Mouse (Mus musculus) liver, embryonic 16.5 days (tissue): ENCODE data around the gene Zfr2. TPM values are rescaled to one million over a fixed set of nuclear protein-coding genes. Genes with fewer than 3 reads are reported as not detected.

ENCODE experiments used
- ATAC-seq: fragments of 200-750 bp; cut with Nextera tagmentation; 2 replicates; pipeline ENCODE4 v1.8.0; 2017; ENCODE audit warnings: low read depth, mild to moderate bottlenecking, moderate number of reproducible peaks, moderate library complexity
- H3K27ac ChIP-seq: fragments of 300-500 bp; sonication (generic); 2 replicates; pipeline ENCODE4 v1.5.1; 2014; ENCODE audit warnings: mild to moderate bottlenecking, low read length
- H3K27me3 ChIP-seq: fragments of 300-500 bp; sonication (generic); 2 replicates; pipeline ENCODE4 v1.6.1; 2014; ENCODE audit warnings: low read depth, low read length, mixed read lengths; ENCODE audit not compliant: control insufficient read depth, insufficient read depth
- H3K36me3 ChIP-seq: fragments of 300-500 bp; sonication (generic); 2 replicates; pipeline ENCODE4 v1.6.1; 2014; ENCODE audit warnings: mild to moderate bottlenecking; ENCODE audit not compliant: control insufficient read depth, insufficient read depth
- H3K4me1 ChIP-seq: fragments of 300-500 bp; sonication (generic); 2 replicates; pipeline ENCODE4 v1.6.1; 2014; ENCODE audit warnings: low read depth, low read length, mixed read lengths; ENCODE audit not compliant: control insufficient read depth
- H3K4me2 ChIP-seq: fragments of 300-500 bp; sonication (generic); 2 replicates; pipeline ENCODE4 v1.6.1; 2014; ENCODE audit warnings: low read depth, low read length, mixed read lengths
- H3K4me3 ChIP-seq: fragments of 300-500 bp; sonication (generic); 2 replicates; pipeline ENCODE4 v1.5.1; 2014; ENCODE audit warnings: low read depth, mild to moderate bottlenecking, low read length
- H3K9ac ChIP-seq: fragments of 300-500 bp; sonication (generic); 2 replicates; pipeline ENCODE4 v1.6.1; 2014; ENCODE audit warnings: low read depth, low read length
- H3K9me3 ChIP-seq: fragments of 300-500 bp; sonication (generic); replicated peaks from 2 replicates; pipeline ENCODE4 v1.6.1; 2016; ENCODE audit warnings: low read length; ENCODE audit not compliant: control insufficient read depth
- WGBS: fragments of 180-500 bp; shearing (Covaris S2); extraction: QIAGEN DNeasy Blood & Tissue Kit; methylation state at CpG from one replicate; pipeline ENCODE4 v1.1.7; 2014; ENCODE audit not compliant: insufficient replicate concordance; 5-methylcytosine and 5-hydroxymethylcytosine counted together
- polyA plus RNA-seq: library from polyadenylated mRNA; unstranded; fragments of >200 nt; fragmentation: Nextera tagmentation; extraction: Ambion mirVana; gene quantifications from 2 replicates; pipeline ENCODE4 v1.2.1, GENCODE M21; 2015

Gene Zfr2
- polyA plus RNA-seq, 1 experiment from 2014 or later: 0.59 TPM

GRCm38 (mm10) chr10:81249442-81249841, 16.5 kb downstream of the Zfr2 start:
- WGBS: 65% methylated on average over 8 of the region's 8 CpGs
- H3K27ac ChIP-seq: no peak overlapping the region
- H3K9me3 ChIP-seq: no peaks in the 10 kb centered on the region
- H3K36me3 ChIP-seq: no peaks in the 10 kb centered on the region
- no peak overlapping the region for H3K9ac ChIP-seq
- H3K4me3 ChIP-seq: no peak overlapping the region
- no peaks in the 10 kb centered on the region; the same call in 1 of the 2 replicates for H3K4me1 ChIP-seq
- no peak overlapping the region for H3K4me2 ChIP-seq
- 0 out of 2 replicates have a peak, but pooled peaks have one; percentile 6 for ATAC-seq
- peaks cover 24% of the 10 kb centered on the region for H3K27me3 ChIP-seq

GRCm38 (mm10) chr10:81252424-81253419, 19.8 kb downstream of the Zfr2 start, which contains the start of gene Matk:
Matk (plus strand) TSS chr10:81252935.
- Histone ChIP-seq H3K4me3 (no peak within 1 kb of the TSS), H3K36me3 (no peaks in the 10 kb centered on the region), H3K9ac (no peak within 1 kb of the TSS), H3K4me2 (no peak within 1 kb of the TSS), H3K27ac (no peak within 1 kb of the TSS), H3K9me3 (no peaks in the 10 kb centered on the region), H3K4me1 (peaks cover 5% of the 10 kb centered on the region), H3K27me3 (peaks cover 47% of the 10 kb centered on the region)
- 13% methylated on average over 44 of the region's 44 CpGs for WGBS
- no peak for ATAC-seq

- no peak overlapping the region for H3K4me3 ChIP-seq
- H3K4me2 ChIP-seq: no peak overlapping the region
- peaks cover 63% of the 10 kb centered on the region for H3K27me3 ChIP-seq
- H3K9ac ChIP-seq: no peak overlapping the region
- 21% methylated on average over 1 of the region's 1 CpGs for WGBS
- no peaks in the 10 kb centered on the region for H3K36me3 ChIP-seq
- H3K4me1 ChIP-seq: peaks cover 9% of the 10 kb centered on the region
- ATAC-seq: no peak
- H3K9me3 ChIP-seq: no peaks in the 10 kb centered on the region
- no peak overlapping the region for H3K27ac ChIP-seq
Measured at GRCm38 (mm10) chr10:81254886-81255285, 21.9 kb downstream of the Zfr2 start.

GRCm38 (mm10) chr10:81257158-81258039, 24.4 kb downstream of the Zfr2 start:
- Histone ChIP-seq H3K27ac (no peak overlapping the region), H3K4me1 (peaks cover 9% of the 10 kb centered on the region), H3K9ac (no peak overlapping the region; the same call in 1 of the 2 replicates), H3K36me3 (no peaks in the 10 kb centered on the region; the same call in 1 of the 2 replicates), H3K27me3 (peaks cover 58% of the 10 kb centered on the region), H3K4me3 (peak overlapping the region; percentile 49), H3K4me2 (peak overlapping the region; percentile 62), H3K9me3 (peaks cover 2% of the 10 kb centered on the region; the same call in 1 of the 2 replicates)
- ATAC-seq: no peak
- WGBS: 1% methylated on average over 62 of the region's 62 CpGs

- Histone ChIP-seq H3K4me3 (no peak overlapping the region), H3K27me3 (peaks cover 43% of the 10 kb centered on the region), H3K9ac (no peak overlapping the region), H3K36me3 (peaks cover 1% of the 10 kb centered on the region), H3K4me2 (no peak overlapping the region), H3K27ac (no peak overlapping the region), H3K4me1 (peaks cover 9% of the 10 kb centered on the region), H3K9me3 (peaks cover 2% of the 10 kb centered on the region; the same call in 1 of the 2 replicates)
- ATAC-seq: no peak
- WGBS: 49% methylated on average over 21 of the region's 21 CpGs
Measured at GRCm38 (mm10) chr10:81259225-81259884, 26.4 kb downstream of the Zfr2 start.

- Histone ChIP-seq H3K27ac (no peak overlapping the region), H3K9ac (no peak overlapping the region), H3K4me1 (peaks cover 15% of the 10 kb centered on the region), H3K27me3 (peaks cover 36% of the 10 kb centered on the region), H3K9me3 (peaks cover 2% of the 10 kb centered on the region; the same call in 1 of the 2 replicates), H3K36me3 (peaks cover 3% of the 10 kb centered on the region), H3K4me2 (no peak overlapping the region), H3K4me3 (no peak overlapping the region)
- 73% methylated on average over 4 of the region's 4 CpGs for WGBS
- ATAC-seq: no peak
Measured at GRCm38 (mm10) chr10:81261025-81261424, 28.1 kb downstream of the Zfr2 start.

- Histone ChIP-seq H3K4me3 (peak overlapping the region; percentile 91; the same call in 1 of the 2 replicates), H3K27me3 (no peaks in the 10 kb centered on the region), H3K9ac (peak overlapping the region; percentile 57; the same call in 1 of the 2 replicates), H3K9me3 (peaks cover 2% of the 10 kb centered on the region; the same call in 1 of the 2 replicates), H3K36me3 (peaks cover 3% of the 10 kb centered on the region), H3K27ac (no peak overlapping the region), H3K4me2 (peak overlapping the region; percentile 74; the same call in 1 of the 2 replicates), H3K4me1 (peaks cover 25% of the 10 kb centered on the region)
- no peak for ATAC-seq
- WGBS: 70% methylated on average over 8 of the region's 8 CpGs
Measured at GRCm38 (mm10) chr10:81265540-81265939, 32.6 kb downstream of the Zfr2 start.
